Mouse (Mus musculus) CD4-positive helper T cell, adult 2 months (primary cell): Measurements from ENCODE around the gene Lix1l.
A peak's percentile ranks its signal among the peaks of the same experiment; 100 is the strongest.
"Not testable (repeated sequence)": the region's sequence is repeated elsewhere in the genome, so short reads cannot be mapped to it uniquely, and the experiment has no call there.

Experiments
- DNase-seq: peaks from one replicate; pipeline ENCODE4 v3.0.0-alpha.2; 2012; ENCODE audit warnings: low read depth, missing footprints, low spot score

Gene Lix1l

DNA sequence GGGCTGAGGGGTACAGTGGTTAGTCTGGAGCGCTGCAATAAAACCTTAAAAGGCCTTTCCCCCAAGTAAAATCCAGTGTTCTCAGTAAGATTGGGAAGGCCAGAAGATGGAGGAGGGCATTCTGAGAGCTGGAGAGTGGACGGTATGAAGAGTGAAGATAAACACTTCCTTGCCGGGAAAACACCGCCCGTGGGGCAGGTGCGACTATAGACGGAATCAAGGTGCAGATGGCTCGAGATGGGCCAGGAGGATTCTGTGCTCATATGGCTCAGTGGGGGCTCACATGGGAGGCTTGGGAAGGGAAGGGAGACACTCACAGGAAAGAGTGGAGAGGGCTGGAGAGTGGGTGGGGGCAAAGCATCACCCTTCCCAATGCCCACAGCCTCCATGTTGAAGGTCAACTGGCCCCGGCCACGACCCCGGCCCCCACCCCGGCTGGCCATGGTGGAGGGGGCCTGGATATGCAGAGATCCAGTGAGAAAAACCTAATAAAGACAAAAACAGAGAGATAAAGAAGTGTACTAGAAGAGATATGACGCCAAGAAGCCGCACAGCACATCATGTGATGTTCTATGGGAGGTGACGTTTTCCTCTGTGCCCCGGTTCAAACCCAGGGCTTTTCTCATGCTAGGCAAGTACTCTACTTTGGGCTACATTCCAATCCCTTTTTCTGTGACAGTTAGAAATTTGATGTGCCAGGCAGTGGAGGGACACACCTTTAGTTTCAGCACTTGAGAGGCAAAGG is 19.0 kb upstream of the Lix1l start:
- DNase-seq = no peak

- DNase-seq = no peak
Measured at GRCm38 (mm10) chr3:96583386-96583785, 17.6 kb upstream of the Lix1l start.

DNA sequence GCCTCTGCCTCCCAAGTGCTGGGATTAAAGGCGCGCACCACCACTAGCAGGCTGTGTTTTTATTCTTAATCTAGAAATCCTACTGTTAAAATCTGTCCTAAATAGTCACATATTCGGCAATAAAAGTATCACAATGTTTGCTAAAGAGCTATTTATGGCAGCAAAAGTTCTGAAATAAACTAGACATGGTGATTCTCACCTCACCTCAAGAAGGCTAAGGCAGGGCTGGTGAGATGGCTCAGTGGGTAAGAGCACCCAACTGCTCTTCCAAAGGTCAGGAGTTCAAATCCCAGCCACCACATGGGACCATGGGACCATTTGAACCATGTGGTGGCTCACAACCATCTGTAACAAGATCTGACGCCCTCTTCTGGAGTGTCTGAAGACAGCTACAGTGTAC is 10.3 kb upstream of the Lix1l start:
- DNase-seq = no peak

DNA sequence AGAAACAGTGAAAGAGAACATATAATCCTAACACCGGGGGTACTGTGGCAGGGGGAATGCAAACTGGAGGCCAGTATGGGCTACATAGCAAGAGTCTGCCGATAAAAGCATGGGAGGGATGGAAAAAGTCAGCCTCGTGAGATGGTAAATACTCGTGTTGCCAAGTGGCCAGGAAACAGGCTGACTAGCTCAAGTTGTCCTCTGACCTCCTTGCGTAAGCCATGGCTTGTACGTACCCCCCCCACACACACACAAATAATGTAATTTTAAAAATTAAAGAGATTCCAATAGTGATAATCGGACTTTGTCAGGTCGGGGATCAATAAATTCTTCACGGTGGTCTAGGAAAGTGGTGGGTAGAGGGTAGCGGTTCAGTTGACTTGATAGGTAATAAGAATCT is 7.6 kb upstream of the Lix1l start:
- DNase-seq = peak; percentile 49

DNA sequence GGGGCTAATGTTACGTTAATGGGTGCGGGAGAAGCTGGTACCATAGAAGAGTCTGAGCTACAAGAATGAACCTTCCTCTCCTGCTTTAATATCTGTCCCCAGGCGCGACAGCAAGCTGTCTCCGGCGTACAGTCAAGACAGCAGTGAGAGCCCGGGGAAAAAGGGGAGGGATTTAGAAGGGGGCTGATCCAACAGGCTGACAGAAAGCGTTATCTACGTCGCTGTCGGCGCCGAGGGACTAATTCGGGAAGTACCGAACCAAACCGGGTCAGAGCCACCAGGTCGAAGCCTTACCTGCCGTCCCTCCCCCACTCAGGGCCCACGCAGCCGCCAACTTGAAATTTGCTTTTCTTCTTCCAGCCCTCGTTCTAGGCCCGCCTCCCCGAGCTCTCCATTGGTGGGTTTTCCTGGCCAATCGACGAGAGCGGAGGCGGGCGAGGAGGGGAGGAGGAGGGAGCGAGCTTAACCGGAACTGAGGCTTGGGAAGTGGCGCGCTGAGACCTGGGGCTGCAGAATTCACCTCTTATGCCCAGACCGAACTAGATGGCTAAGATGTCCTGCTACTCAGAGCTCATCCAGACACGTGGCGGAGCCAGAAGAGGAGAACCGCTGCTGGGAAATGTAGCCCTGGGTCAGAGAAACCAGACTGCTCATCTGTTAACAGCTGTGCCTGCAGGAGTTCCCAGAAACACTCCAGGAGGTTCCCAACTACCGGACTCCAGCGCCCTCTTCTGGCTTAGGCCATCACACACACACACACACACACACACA is 7.0 kb upstream of the Lix1l start, which contains the start of gene Polr3gl:
Polr3gl (minus strand) TSS at position 392 of the 771 bp plus-strand sequence.
- DNase-seq = peak; percentile 94

GRCm38 (mm10) chr3:96594851-96595250 is 6.1 kb upstream of the Lix1l start:
- no peak for DNase-seq

- DNase-seq = no peak
Measured at GRCm38 (mm10) chr3:96595661-96596060, 5.3 kb upstream of the Lix1l start.

DNA sequence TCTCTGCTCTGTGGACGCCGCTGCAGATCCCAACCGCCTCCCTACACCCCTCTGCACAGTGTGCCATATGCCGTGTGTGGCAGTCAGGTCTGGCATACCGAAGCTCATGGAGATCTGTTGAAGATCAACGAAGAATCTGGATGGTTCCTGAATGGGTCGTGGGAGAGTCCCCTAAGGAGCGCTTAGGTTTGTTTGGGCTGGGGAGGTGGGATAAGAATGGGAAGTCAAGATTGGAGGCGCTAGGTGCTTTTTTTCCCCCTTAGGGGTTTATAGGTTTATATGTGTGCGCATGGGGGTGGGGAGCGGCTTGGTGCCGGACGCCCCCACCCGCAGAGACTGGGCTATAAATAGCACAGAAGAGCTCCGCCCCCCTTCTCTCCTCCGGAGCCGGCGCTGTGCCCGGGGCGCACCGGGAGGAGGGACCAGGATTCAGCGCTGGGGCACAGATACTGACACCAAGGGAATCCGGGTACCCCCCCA is 4.7 kb upstream of the Lix1l start, which contains the start of gene Ankrd34a:
Ankrd34a (plus strand) TSS at position 409 of the 480 bp plus-strand sequence.
- DNase-seq = no peak

- DNase-seq = no peak
Measured at GRCm38 (mm10) chr3:96596855-96597254, 4.1 kb upstream of the Lix1l start.

- DNase-seq = no peak
Measured at GRCm38 (mm10) chr3:96597435-96597891, 3.5 kb upstream of the Lix1l start.

DNA sequence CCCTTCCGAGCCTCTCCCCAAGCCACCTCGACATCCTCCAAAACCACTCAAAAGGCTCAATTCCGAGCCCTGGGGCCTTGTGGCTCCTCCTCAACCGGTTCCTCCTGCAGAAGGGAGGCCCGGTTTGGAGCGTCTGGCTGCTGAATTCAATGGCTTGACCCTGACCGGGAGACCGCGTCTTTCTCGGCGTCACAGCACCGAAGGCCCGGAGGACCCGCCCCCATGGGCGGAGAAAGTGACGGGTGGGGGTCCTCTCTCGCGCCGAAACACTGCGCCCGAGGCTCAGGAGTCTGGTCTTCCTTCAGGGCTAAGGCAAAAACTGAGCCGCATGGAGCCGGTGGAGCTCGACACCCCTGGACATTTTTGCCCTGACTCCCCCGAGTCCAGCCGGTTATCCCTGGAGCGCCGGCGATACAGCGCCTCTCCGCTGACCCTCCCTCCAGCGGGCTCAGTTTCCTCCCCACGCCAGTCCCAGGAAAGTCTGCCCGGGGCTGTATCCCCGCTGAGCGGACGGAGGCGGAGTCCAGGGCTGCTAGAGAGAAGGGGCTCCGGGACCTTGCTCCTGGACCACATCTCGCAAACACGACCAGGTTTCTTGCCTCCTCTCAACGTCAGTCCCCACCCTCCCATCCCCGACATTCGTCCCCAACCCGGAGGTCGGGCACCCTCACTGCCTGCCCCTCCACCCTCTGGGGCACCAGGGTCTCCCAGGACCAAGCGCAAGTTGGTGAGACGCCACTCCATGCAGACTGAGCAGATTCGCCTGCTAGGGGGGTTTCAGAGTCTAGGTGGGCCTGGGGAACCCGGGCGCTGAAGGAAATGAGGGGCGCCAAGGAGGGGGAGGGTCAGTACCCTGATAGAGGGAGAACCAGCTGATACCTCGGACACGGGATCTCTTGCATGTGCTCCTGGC is 2.5 kb upstream of the Lix1l start:
- DNase-seq = no peak

DNA sequence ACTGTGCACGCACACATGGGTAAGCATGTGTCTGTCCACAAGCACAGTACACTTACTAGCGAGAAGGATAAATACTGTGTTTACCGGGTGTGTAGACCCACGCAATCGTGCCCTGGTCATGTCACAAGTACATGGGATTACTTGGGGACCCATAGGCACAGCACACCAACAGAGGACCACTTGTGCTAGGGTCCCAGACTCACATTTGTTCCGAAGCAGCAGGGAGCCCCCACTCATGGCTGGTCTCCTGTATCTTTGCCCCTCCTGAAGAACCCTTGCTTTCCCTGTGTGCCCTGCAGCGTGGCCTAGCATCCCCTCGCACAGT is 1.9 kb upstream of the Lix1l start:
- DNase-seq = no peak

DNA sequence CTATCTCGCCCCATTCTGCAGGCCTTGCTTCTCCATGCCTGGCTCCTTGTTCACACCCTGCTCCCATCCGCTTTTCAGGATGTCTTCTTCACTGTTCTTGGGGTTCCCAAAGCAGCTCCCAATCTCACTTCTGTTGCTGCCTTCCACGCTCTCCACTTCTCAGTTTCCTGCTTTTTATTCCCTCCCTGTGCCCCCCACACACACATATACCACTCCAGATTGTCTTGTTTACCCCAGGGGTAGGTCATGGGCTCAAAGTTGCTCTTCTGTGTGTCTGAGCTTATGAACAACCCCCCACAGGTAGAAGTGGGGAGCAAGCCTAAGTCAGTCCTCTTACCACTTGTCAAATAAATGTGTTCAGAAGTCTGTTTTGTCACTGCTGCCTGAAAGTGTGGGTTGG is 1.5 kb upstream of the Lix1l start:
- no peak for DNase-seq

DNA sequence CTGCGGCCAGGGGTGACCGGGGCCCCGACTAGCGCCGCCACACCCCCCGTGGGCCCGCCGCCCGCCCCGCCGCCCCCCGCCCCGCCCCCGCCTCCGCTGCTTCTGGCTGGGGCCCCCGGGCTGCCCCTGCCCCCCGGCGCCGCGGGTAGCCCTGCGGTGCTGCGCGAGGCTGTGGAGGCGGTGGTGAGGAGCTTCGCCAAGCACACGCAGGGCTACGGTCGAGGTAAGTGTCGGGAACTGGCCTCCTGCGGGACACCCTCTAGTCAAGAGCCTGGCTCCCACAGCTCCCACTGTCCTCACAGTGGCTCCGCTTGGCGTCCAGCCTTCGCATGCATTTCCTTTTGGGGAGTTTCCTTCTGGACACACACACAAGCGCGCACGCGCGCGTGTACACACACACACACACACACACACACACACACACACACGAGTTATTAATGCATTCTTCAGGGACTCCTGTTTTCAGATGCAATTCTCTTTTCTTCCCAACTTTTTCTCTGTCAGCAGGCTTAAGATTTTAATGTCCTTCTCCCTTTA is 370 bp downstream of the Lix1l start:
- DNase-seq = peak; percentile 56

- no peak for DNase-seq
Measured at GRCm38 (mm10) chr3:96601941-96602703, 1.2 kb downstream of the Lix1l start.

DNA sequence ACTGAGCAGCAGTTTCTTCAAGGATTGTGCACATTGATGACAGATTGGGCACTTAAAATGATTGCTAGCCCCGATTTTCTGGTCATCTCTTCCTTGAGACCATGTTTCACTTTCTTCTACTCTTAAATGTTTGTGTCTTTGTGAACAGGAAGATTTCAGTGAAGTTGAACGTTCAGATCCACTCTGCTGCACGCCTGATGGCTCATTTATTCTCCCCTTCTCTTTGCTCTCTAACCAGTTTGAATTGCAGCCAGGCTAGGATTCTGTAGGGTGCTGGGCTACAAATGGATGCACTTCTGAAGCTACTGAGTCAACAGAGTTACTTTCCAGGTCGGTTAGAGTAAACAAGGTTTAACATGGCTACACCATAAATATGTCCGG is 1.7 kb downstream of the Lix1l start:
- DNase-seq = no peak

DNA sequence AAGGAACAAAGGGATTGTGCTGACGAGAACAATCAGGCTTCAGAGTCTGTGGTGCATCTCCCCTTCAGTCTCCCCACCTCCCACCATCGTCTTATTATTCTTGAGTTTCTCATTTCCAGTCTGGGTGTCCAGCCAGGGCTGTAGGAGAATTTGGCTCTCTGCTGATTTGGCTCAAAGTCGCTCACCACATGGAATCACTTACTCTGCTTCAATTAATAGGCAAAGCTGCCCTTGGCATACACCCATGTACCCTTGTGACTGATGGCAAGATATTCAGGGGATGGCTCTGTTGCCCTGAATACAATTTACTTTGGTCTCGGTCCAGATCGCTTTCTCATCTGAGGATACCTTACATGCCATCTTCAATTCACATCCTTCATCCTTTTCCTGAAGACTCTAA is 2.4 kb downstream of the Lix1l start:
- no peak for DNase-seq

- not testable (repeated sequence) for DNase-seq
Measured at GRCm38 (mm10) chr3:96606007-96606406, 5.1 kb downstream of the Lix1l start.

DNA sequence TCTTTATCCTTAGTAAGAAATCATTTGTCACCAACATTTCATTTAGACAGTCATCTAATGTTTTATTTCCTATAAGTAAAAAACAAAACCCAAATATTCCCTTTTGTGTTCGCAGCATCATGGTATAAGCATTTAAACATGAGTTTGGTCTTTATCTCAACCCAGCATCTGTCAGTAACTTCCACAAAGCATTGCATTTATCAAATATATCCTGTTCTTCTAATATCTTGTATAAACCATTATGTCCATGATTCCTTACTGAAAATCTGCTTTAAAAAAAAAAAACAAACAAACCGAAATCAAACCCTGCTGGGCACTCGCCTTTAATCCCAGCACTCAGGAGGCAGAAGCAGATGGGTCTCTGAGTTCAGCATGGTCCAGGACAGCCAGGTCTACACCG is 5.7 kb downstream of the Lix1l start:
- no peak for DNase-seq

DNA sequence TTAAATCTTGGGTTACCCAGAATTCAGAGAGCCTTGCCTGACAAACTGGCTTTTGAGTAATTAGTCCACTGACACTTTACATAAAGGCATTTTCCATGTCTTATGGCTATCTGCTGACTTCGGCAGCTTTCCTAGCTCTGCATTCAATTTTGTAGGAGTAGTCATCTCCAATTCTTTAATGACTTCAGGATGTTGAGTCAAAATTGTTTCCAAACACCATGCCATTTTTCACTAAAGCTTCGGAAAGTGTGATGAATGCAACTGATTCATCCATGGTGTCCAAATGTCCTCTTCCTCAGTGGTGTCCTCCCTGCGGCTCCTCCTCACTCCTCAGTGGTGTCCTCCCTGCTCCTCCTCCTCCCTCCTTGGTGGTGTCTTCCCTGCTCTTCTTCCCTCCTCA is 17.0 kb downstream of the Lix1l start:
- no peak for DNase-seq

DNA sequence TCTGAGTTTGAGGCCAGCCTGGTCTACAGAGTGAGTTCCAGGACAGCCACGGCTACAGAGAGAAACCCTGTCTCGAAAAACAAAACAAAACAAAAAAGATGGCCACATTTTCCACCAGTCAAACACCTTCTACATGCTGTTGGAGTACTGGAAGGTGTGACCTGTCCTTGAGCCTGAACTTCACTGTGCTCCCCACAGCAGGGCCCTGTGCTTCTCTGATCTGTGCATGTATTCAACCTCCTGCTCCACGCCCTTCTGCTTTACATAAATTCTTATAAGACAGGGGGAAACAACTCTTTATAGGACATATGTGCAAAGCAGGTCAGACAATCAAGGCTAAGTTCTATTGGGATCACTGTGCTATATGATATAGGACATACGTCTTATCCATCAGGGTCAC is 22.3 kb downstream of the Lix1l start:
- DNase-seq = no peak
